Mouse (Mus musculus) CD4-positive, CD25-positive, alpha-beta regulatory T cell, adult 4 months (primary cell): ENCODE measurements around the gene Ptprn2. TPM values are rescaled to one million over a fixed set of nuclear protein-coding genes. Genes with fewer than 3 reads are reported as not detected.

Experiments
- ATAC-seq: one replicate; pipeline ENCODE4 v1.8.0; 2017
- polyA plus RNA-seq, 2 experiments: library from polyadenylated mRNA; unstranded; fragments of 100-300 nt; shearing (Covaris generic); gene quantifications; one replicate each; pipeline ENCODE4 v1.2.1; 2017

Gene Ptprn2
- polyA plus RNA-seq, 2 experiments from 2014 or later, result not detected

DNA sequence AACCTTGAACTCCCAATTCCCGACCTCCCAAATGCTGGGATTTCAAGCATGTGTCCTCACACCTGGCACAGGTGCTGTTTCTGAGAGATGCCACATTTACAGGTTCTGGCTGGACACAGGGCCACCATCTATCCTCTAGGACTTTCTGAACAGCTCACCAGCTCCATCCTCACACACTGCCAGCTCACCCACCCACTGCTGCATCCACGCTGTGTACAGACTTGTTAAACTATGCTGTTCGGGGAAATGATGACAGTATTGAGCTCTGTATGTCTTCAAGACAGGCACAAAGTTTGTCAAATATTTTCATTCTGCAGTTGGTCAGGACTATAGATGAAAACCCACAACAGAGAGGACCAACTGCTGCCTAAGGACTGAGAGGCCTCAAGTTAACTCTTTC, 751.5 kb downstream of the Ptprn2 start:
- ATAC-seq, result no peak

DNA sequence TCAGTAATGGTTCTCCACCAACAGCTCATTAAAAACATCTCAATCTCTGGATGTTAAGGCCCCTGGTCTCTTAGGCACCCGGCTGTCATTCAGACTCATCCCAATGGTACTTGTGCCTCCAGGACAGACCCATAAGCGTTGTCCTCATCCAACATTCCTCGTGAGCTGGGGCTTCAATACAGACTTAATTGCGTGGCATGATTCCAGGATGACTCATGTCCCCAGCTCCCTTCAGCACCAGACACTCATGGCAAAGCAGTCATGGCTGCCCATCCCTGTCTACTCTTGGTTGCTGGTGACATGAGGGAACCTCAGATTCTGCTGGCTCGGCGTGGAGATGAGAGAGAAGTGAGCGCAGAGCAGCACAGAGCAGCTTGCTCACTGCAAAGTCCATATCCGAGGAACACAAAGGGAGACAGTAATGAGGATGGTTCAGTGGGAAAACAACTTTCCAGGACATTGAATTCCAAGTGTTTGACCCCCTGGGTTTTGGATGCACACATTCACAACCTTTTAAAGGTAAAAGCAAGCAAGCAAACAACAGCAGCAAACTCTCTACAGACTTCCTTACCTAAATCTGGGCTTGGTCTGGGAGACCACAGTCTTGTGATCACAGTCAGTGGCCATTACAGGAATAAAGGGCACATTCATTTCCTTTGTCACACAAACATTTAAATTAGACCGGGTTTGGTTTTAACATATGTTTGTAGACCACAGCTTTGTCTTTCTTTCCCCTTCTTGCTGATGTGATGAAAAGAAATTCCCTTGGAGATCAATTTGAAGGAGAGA, 754.6 kb downstream of the Ptprn2 start:
- ATAC-seq, result no peak

GRCm38 (mm10) chr12:117242181-117242580, 756.7 kb downstream of the Ptprn2 start:
- ATAC-seq, result no peak

- ATAC-seq, result no peak
Measured at GRCm38 (mm10) chr12:117245885-117246478, 760.5 kb downstream of the Ptprn2 start.

- no peak for ATAC-seq
Measured at GRCm38 (mm10) chr12:117250465-117250864, 764.9 kb downstream of the Ptprn2 start.

DNA sequence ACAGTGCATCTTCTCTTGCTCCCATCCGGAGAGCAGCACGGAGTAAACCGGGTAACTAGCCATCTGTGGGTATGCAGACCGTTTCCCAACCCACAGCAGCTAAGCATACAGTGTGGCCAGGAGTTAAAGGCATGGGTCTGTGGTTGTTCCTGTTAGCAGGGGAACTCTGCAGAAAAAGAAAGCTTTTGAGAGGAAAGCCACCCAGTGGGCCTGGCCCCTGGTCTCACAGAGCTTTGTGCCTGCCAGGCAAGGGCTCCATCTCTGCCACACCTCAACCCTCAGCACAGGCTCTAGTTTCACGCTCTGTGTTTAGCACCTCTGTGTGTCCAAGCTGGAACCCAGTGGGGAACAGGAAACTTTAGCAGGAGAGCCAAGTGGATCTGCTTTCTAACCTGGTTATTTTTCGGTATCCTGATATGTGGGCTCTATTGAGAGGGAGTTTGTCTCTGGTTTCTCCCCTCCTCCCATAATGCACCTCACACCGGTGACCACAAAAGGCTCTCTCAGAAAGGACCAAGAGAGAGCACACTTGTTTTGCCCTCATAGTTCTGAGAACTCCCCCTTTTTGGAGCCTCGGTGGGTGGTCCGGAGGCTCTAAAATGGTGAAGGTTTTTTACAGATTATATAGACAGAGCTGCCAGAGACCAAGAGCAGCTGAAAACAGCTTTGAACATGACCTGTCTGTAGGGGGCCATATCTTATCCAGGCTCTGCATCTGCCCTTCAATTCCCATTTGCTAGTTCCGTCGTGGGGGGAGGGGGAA, 766.3 kb downstream of the Ptprn2 start:
- ATAC-seq, result no peak

GRCm38 (mm10) chr12:117252426-117252779, 766.9 kb downstream of the Ptprn2 start:
- ATAC-seq, result no peak

- no peak for ATAC-seq
Measured at GRCm38 (mm10) chr12:117254356-117254755, 768.8 kb downstream of the Ptprn2 start.

- ATAC-seq, result no peak
Measured at GRCm38 (mm10) chr12:117255325-117255724, 769.8 kb downstream of the Ptprn2 start.

DNA sequence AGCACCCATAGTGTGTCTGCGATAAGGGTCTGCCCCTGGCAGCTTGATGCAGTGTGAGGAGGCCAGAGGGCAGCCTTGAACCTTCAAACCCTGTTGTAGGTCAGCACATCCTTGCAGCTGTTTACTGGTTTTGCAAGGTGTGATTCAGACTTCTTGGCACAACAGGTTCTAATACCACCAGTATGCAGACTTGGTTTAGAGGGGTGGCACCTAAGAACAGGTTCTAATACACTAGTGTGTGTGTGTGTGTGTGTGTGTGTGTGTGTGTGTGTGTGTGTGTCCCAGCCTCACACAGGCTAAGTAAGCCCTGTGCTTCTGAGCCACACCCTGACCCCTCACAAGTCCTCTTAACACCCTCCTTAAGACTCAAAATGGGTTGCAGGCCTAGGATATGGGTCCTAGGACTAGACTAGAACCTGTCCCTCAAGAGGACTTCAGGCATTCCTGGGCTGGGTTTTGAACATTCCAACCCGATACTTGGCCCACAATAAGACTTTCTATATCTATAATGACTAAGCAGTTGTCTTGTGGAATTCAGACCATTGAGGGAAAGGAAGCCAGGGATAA, 770.3 kb downstream of the Ptprn2 start:
- no peak for ATAC-seq

- no peak for ATAC-seq
Measured at GRCm38 (mm10) chr12:117256849-117257204, 771.3 kb downstream of the Ptprn2 start.

DNA sequence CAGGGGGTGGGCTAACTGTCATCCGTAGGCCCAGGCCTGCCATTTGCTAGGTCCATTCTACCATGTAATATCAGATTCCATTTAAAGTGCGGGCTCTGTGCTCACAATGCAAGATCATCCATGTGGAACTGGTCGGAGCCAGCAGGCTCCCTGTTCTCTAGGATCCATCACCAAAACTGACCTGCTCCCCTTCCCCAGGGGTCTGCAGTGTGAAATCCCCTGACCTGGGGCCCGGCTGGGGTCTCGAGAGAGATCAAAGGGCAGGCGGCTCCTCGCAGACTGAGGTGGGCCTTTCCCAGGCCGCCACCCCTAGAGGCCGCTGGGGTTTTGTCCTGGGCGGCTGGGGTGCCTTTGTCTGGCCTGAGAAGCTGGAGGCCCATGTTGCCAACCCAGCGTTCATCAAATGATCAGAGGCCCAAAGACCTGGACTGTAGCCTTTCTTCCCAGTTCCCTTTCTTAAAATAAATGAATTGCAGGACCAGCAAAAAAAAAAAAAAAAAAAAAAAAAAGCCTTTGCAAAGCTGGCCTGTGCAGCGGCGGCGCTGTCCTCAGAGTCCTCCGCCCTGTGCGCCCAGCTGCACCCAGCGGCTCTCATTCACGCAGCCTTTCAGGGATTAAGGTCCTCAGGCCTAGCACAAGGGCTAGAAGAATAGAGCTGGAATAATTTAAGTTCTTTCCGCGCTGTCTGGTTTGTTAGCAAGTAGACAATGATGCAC, 771.8 kb downstream of the Ptprn2 start:
- ATAC-seq, result no peak

DNA sequence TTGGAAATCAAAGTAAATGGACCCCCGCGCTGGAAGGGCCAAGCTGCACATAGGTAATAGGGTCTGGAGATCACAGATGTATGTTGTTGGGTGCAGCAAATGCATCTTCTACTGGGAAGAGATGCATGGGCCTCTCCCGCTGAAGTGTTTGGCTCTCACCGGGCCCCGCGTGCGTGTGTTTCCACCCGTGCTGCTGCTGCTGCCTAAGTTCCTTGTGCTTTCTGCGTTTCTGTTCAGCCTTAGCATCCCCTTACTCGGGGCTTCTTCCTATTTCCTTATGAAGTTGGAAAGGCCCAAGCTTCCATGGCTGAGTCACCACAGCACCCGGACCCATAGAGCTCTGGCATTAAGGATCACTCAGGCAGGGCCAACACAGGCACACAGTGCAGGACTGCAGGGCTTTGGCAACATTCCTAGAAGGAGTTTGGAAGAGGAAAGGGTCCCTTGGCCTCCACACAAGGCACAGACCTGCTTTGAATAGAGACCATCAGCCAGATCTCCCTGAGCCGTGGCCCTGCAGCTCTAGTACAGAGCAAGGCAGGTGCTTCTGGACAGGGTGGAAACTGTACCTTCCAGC, 772.5 kb downstream of the Ptprn2 start:
- no peak for ATAC-seq

GRCm38 (mm10) chr12:117260391-117261164, 775.1 kb downstream of the Ptprn2 start:
- ATAC-seq, result no peak

- ATAC-seq, result no peak
Measured at GRCm38 (mm10) chr12:117261165-117261440, 775.6 kb downstream of the Ptprn2 start.

GRCm38 (mm10) chr12:117262003-117262402, 776.5 kb downstream of the Ptprn2 start:
- ATAC-seq, result no peak

- no peak for ATAC-seq
Measured at GRCm38 (mm10) chr12:117263081-117263480, 777.6 kb downstream of the Ptprn2 start.

DNA sequence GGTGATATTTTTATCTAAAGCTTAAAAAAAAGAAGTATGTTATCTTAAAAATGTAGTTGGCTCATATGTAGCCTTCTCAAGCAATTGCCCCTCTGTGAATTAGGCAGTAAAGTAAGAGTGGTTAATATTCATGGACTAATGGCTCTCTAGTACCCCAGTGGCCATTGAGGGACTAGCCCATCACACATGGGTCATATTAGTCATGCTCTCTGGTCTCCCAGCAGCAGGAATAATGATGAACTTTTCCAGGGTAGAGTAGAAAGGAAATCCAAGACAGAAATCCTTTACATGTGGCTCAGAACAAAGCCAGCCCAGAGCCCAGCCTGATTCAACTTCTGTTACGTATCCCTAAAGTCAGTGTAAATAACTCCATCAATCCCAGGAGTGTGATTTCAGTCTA, 779.7 kb downstream of the Ptprn2 start:
- ATAC-seq, result no peak

GRCm38 (mm10) chr12:117268543-117269172, 783.1 kb downstream of the Ptprn2 start:
- ATAC-seq, result no peak

DNA sequence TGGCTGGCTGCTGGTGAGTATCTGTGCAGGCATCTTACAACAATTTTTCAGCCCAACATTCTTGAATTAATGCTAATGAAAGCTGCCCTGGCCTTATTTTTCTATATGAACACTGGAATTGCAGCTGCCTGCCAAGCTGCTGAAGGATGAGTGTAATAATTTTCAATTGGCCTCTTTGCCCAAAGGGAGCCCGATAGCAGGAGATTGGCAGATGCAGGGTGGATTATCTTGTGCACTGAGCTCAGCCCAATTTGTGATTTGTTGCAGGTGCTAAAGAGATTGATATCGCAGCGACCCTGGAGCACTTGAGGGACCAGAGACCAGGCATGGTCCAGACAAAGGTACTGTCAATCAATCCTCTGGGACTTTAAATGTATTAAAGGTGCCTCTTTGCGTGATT, 783.8 kb downstream of the Ptprn2 start:
- ATAC-seq, result no peak

- no peak for ATAC-seq
Measured at GRCm38 (mm10) chr12:117270199-117270598, 784.7 kb downstream of the Ptprn2 start.
